Mouse (Mus musculus): Measurements from ENCODE around the gene Rplp0. TPM values are rescaled to one million over a fixed set of nuclear protein-coding genes. Genes with fewer than 3 reads are reported as not detected.
A peak's percentile ranks its signal among the peaks of the same experiment; 100 is the strongest.

Gene Rplp0
- total and polyA plus RNA-seq, 2 experiments = 607 to 709 TPM

- under 1% methylated on average over 28 of the region's 46 CpGs for WGBS
- no peak for DNase-seq (ENCODE audit: extremely low read depth, low read depth, low spot score)
- Histone ChIP-seq H3K36me3 (ENCODE audit: control insufficient read depth, insufficient read depth, low read length) (peaks cover 22% of the 10 kb centered on the region), H3K4me1 (ENCODE audit: control insufficient read depth, insufficient read depth, low read length) (peaks cover 25% of the 10 kb centered on the region), H3K9ac (ENCODE audit: low read depth, low read length) (peak overlapping the region; percentile 89), H3K27ac (replicated peaks; ENCODE audit: insufficient read depth, low read depth, low read length) (peak overlapping the region; percentile 19; the same call in 1 of the 2 replicates), H3K27me3 (ENCODE audit: control insufficient read depth, insufficient read depth, low read length) (no peaks in the 10 kb centered on the region), H3K4me3 (ENCODE audit: insufficient read depth, low read depth, low read length) (peak overlapping the region; percentile 94), H3K79me2 (ENCODE audit: control insufficient read depth, insufficient read depth, low read length) (peaks cover 27% of the 10 kb centered on the region)
- TF ChIP-seq CTCF (IDR thresholded peaks at IDR 0.05; ENCODE audit: low read depth, low read length) = no peak
- TF ChIP-seq POLR2A (IDR thresholded peaks at IDR 0.05; ENCODE audit: extremely low read depth, insufficient read depth, low read length) = no peak
These were observed 6.1 kb downstream of the Rplp0 start for GRCm38 (mm10) chr5:115565403-115565802.

GRCm38 (mm10) chr5:115568681-115569080 lies 9.4 kb downstream of the Rplp0 start:
- Histone ChIP-seq H3K36me3 (ENCODE audit: control insufficient read depth, insufficient read depth, low read length) (peaks cover 6% of the 10 kb centered on the region; the same call in 1 of the 2 replicates), H3K27ac (replicated peaks; ENCODE audit: insufficient read depth, low read depth, low read length) (peak overlapping the region; percentile 63), H3K79me2 (ENCODE audit: control insufficient read depth, insufficient read depth, low read length) (peaks cover 37% of the 10 kb centered on the region), H3K4me3 (ENCODE audit: insufficient read depth, low read depth, low read length) (no peak overlapping the region), H3K4me1 (ENCODE audit: control insufficient read depth, insufficient read depth, low read length) (peaks cover 21% of the 10 kb centered on the region), H3K27me3 (ENCODE audit: control insufficient read depth, insufficient read depth, low read length) (no peaks in the 10 kb centered on the region), H3K9ac (ENCODE audit: low read depth, low read length) (no peak overlapping the region)
- peak; percentile 86 for DNase-seq (ENCODE audit: extremely low read depth, low read depth, low spot score)
- WGBS = 12% methylated on average over 10 of the region's 10 CpGs
- no peak for TF ChIP-seq CTCF (IDR thresholded peaks at IDR 0.05; ENCODE audit: low read depth, low read length)
- TF ChIP-seq POLR2A (IDR thresholded peaks at IDR 0.05; ENCODE audit: extremely low read depth, insufficient read depth, low read length) = no peak

- Histone ChIP-seq H3K27ac (replicated peaks; ENCODE audit: insufficient read depth, low read depth, low read length) (peak overlapping the region; percentile 62), H3K27me3 (ENCODE audit: control insufficient read depth, insufficient read depth, low read length) (no peaks in the 10 kb centered on the region), H3K9ac (ENCODE audit: low read depth, low read length) (no peak overlapping the region), H3K4me3 (ENCODE audit: insufficient read depth, low read depth, low read length) (no peak overlapping the region), H3K79me2 (ENCODE audit: control insufficient read depth, insufficient read depth, low read length) (peaks cover 37% of the 10 kb centered on the region), H3K36me3 (ENCODE audit: control insufficient read depth, insufficient read depth, low read length) (peaks cover 5% of the 10 kb centered on the region; the same call in 1 of the 2 replicates), H3K4me1 (ENCODE audit: control insufficient read depth, insufficient read depth, low read length) (peaks cover 21% of the 10 kb centered on the region)
- no peak for TF ChIP-seq POLR2A (IDR thresholded peaks at IDR 0.05; ENCODE audit: extremely low read depth, insufficient read depth, low read length)
- no peak for TF ChIP-seq CTCF (IDR thresholded peaks at IDR 0.05; ENCODE audit: low read depth, low read length)
- WGBS = 30% methylated on average over 11 of the region's 11 CpGs
- DNase-seq (ENCODE audit: extremely low read depth, low read depth, low spot score) = no peak
These were observed 10.0 kb downstream of the Rplp0 start for GRCm38 (mm10) chr5:115569308-115569707.

GRCm38 (mm10) chr5:115569721-115570120 lies 10.5 kb downstream of the Rplp0 start:
- no peak overlapping the region for H3K9ac ChIP-seq (ENCODE audit: low read depth, low read length)
- peaks cover 5% of the 10 kb centered on the region; the same call in 1 of the 2 replicates for H3K36me3 ChIP-seq (ENCODE audit: control insufficient read depth, insufficient read depth, low read length)
- TF ChIP-seq POLR2A (IDR thresholded peaks at IDR 0.05; ENCODE audit: extremely low read depth, insufficient read depth, low read length) = no peak
- TF ChIP-seq CTCF (IDR thresholded peaks at IDR 0.05; ENCODE audit: low read depth, low read length) = no peak
- 37% methylated on average over 4 of the region's 4 CpGs for WGBS
- peaks cover 21% of the 10 kb centered on the region for H3K4me1 ChIP-seq (ENCODE audit: control insufficient read depth, insufficient read depth, low read length)
- H3K4me3 ChIP-seq (ENCODE audit: insufficient read depth, low read depth, low read length) = no peak overlapping the region
- peaks cover 37% of the 10 kb centered on the region for H3K79me2 ChIP-seq (ENCODE audit: control insufficient read depth, insufficient read depth, low read length)
- peak; percentile 61 for DNase-seq (ENCODE audit: extremely low read depth, low read depth, low spot score)
- H3K27ac ChIP-seq (replicated peaks; ENCODE audit: insufficient read depth, low read depth, low read length) = peak overlapping the region; percentile 62; the same call in 1 of the 2 replicates
- H3K27me3 ChIP-seq (ENCODE audit: control insufficient read depth, insufficient read depth, low read length) = no peaks in the 10 kb centered on the region

GRCm38 (mm10) chr5:115571086-115571485 lies 11.8 kb downstream of the Rplp0 start:
- H3K27me3 ChIP-seq (ENCODE audit: control insufficient read depth, insufficient read depth, low read length) = no peaks in the 10 kb centered on the region
- no peak overlapping the region for H3K4me3 ChIP-seq (ENCODE audit: insufficient read depth, low read depth, low read length)
- TF ChIP-seq CTCF (IDR thresholded peaks at IDR 0.05; ENCODE audit: low read depth, low read length) = no peak
- TF ChIP-seq POLR2A (IDR thresholded peaks at IDR 0.05; ENCODE audit: extremely low read depth, insufficient read depth, low read length) = no peak
- DNase-seq (ENCODE audit: extremely low read depth, low read depth, low spot score) = no peak
- peaks cover 26% of the 10 kb centered on the region; the same call in 1 of the 2 replicates for H3K79me2 ChIP-seq (ENCODE audit: control insufficient read depth, insufficient read depth, low read length)
- WGBS = 96% methylated on average over 7 of the region's 7 CpGs
- peaks cover 17% of the 10 kb centered on the region for H3K4me1 ChIP-seq (ENCODE audit: control insufficient read depth, insufficient read depth, low read length)
- peaks cover 5% of the 10 kb centered on the region; the same call in 1 of the 2 replicates for H3K36me3 ChIP-seq (ENCODE audit: control insufficient read depth, insufficient read depth, low read length)
- no peak overlapping the region for H3K9ac ChIP-seq (ENCODE audit: low read depth, low read length)
- H3K27ac ChIP-seq (replicated peaks; ENCODE audit: insufficient read depth, low read depth, low read length) = no peak overlapping the region

Measured in liver, adult 2 months (tissue).